Mouse (Mus musculus) forebrain, embryonic 12.5 days (tissue): Measurements from ENCODE around the gene Myo1e. TPM values are rescaled to one million over a fixed set of nuclear protein-coding genes. Genes with fewer than 3 reads are reported as not detected.

Experiments used
- ATAC-seq: fragments of 200-750 bp; cut with Nextera tagmentation; 2 replicates; pipeline ENCODE4 v1.8.0; 2017; ENCODE audit warnings: moderate TSS enrichment; ENCODE audit not compliant: low FRiP score
- H3K27ac ChIP-seq: fragments of 300-500 bp; sonication (generic); 2 replicates; pipeline ENCODE4 v1.5.1; 2016; ENCODE audit warnings: mild to moderate bottlenecking
- H3K27me3 ChIP-seq: fragments of 300-500 bp; sonication (generic); 2 replicates; pipeline ENCODE4 v1.6.1; 2016; ENCODE audit warnings: mild to moderate bottlenecking
- H3K36me3 ChIP-seq: fragments of 300-500 bp; sonication (generic); replicated peaks from 2 replicates; pipeline ENCODE4 v1.6.1; 2016; ENCODE audit warnings: mild to moderate bottlenecking
- H3K4me1 ChIP-seq: fragments of 300-500 bp; sonication (generic); 2 replicates; pipeline ENCODE4 v1.6.1; 2016
- H3K4me2 ChIP-seq: fragments of 300-500 bp; sonication (generic); 2 replicates; pipeline ENCODE4 v1.6.1; 2016; ENCODE audit warnings: mild to moderate bottlenecking, moderate library complexity
- H3K4me3 ChIP-seq: fragments of 300-500 bp; sonication (generic); replicated peaks from 2 replicates; pipeline ENCODE4 v1.5.1; 2016; ENCODE audit warnings: mild to moderate bottlenecking
- H3K9ac ChIP-seq: fragments of 300-500 bp; sonication (generic); 2 replicates; pipeline ENCODE4 v1.6.1; 2016; ENCODE audit warnings: mild to moderate bottlenecking
- H3K9me3 ChIP-seq: fragments of 300-500 bp; sonication (generic); 2 replicates; pipeline ENCODE4 v1.6.1; 2016
- WGBS: fragments of 180-500 bp; shearing (Covaris S2); methylation state at CpG from one replicate; pipeline ENCODE4 v1.1.7; 2016; 5-methylcytosine and 5-hydroxymethylcytosine counted together
- polyA plus RNA-seq: library from polyadenylated mRNA; unstranded; fragments of >200 nt; fragmentation: Nextera tagmentation; extraction: Ambion mirVana; gene quantifications from 2 replicates; pipeline ENCODE4 v1.2.1, GENCODE M21; 2016

The Myo1e gene
- polyA plus RNA-seq, 1 experiment from 2014 or later: 10.3 TPM

- H3K27ac ChIP-seq: no peak overlapping the region
- H3K4me2 ChIP-seq: no peak overlapping the region
- H3K36me3 ChIP-seq: no peaks in the 10 kb centered on the region
- H3K4me1 ChIP-seq: no peaks in the 10 kb centered on the region
- ATAC-seq: no peak
- no peaks in the 10 kb centered on the region for H3K9me3 ChIP-seq
- H3K27me3 ChIP-seq: no peaks in the 10 kb centered on the region
- H3K9ac ChIP-seq: no peak overlapping the region
- 94% methylated on average over 3 of the region's 3 CpGs for WGBS
- no peak overlapping the region for H3K4me3 ChIP-seq
Observed at GRCm38 (mm10) chr9:70277076-70277475, 69.9 kb downstream of the Myo1e start.

- H3K27ac ChIP-seq: no peak overlapping the region
- no peak overlapping the region for H3K4me2 ChIP-seq
- H3K27me3 ChIP-seq: no peaks in the 10 kb centered on the region
- no peak overlapping the region for H3K9ac ChIP-seq
- ATAC-seq: no peak
- 86% methylated on average over 11 of the region's 11 CpGs for whole genome bisulfite sequencing
- H3K4me1 ChIP-seq: no peaks in the 10 kb centered on the region
- H3K9me3 ChIP-seq: no peaks in the 10 kb centered on the region
- H3K4me3 ChIP-seq: no peak overlapping the region
- H3K36me3 ChIP-seq: no peaks in the 10 kb centered on the region
Observed at GRCm38 (mm10) chr9:70277529-70277982, 70.4 kb downstream of the Myo1e start.

DNA sequence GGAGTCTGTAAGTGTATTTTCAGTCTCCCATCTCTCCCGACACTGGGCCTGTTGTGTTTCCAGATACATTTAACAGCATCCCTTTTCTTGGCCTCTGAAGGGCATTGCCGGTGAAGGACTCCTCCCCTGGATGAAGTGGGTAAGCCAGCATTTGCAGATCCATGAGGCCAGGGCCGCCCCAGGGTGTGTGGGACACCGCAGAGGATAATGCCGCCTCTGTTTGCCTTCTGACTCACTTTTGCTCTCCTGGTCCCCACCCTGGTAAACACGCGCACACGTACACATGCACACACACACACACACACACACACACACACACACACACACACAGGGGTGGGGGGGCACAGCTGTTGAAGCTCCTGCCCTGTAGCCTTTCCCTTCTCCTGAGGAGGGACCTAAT lies 74.3 kb downstream of the Myo1e start:
- WGBS: 92% methylated on average over 8 of the region's 8 CpGs
- H3K4me3 ChIP-seq: no peak overlapping the region
- ATAC-seq: no peak

GRCm38 (mm10) chr9:70282107-70282506 lies 75.0 kb downstream of the Myo1e start:
- Histone ChIP-seq H3K27me3 (no peaks in the 10 kb centered on the region), H3K36me3 (no peaks in the 10 kb centered on the region), H3K4me3 (no peak overlapping the region), H3K27ac (no peak overlapping the region), H3K4me1 (no peaks in the 10 kb centered on the region), H3K9ac (no peak overlapping the region), H3K9me3 (no peaks in the 10 kb centered on the region), H3K4me2 (no peak overlapping the region)
- WGBS: 84% methylated on average over 5 of the region's 8 CpGs
- ATAC-seq: no peak

More for the DNA sequence above, 74.3 kb downstream of the Myo1e start:
- no peak overlapping the region for H3K4me2 ChIP-seq
- H3K9me3 ChIP-seq: no peaks in the 10 kb centered on the region
- no peaks in the 10 kb centered on the region for H3K36me3 ChIP-seq
- H3K27ac ChIP-seq: no peak overlapping the region
- no peaks in the 10 kb centered on the region for H3K27me3 ChIP-seq
- H3K9ac ChIP-seq: no peak overlapping the region
- H3K4me1 ChIP-seq: no peaks in the 10 kb centered on the region

GRCm38 (mm10) chr9:70283151-70283550 lies 76.0 kb downstream of the Myo1e start:
- H3K27ac ChIP-seq: no peak overlapping the region
- no peaks in the 10 kb centered on the region for H3K36me3 ChIP-seq
- H3K4me3 ChIP-seq: no peak overlapping the region
- no peak overlapping the region for H3K4me2 ChIP-seq
- ATAC-seq: no peak
- no peaks in the 10 kb centered on the region for H3K4me1 ChIP-seq
- no peak overlapping the region for H3K9ac ChIP-seq
- WGBS: 84% methylated on average over 4 of the region's 4 CpGs
- H3K27me3 ChIP-seq: no peaks in the 10 kb centered on the region
- no peaks in the 10 kb centered on the region for H3K9me3 ChIP-seq

DNA sequence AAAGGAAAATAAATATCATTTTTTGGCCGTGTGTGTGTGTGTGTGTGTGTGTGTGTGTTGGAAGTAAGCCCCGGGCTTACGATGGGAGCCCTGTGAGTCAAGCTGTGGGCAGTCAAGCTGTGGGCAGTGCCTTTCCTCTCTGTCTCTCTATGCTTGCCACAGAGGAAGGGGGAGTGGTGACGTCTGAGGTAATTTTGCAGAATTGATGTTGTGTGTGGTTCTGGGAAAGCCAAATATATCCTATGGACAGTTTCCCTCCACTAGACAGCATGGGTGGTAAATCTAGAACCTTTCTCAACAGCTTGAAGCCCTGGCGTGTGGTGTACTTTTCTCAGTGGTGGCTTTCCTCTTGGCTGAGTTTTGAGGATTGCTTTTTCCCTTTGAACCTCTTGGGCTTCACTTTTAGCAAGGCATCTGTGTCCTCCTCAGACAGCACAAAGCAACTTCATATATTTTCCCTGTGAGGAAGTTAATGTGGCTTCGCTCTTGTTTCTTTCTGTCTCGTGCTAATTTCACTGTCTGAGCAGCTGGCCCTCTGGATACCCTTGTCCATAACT lies 77.5 kb downstream of the Myo1e start:
- no peak for ATAC-seq
- WGBS: 80% methylated on average over 7 of the region's 7 CpGs
- no peaks in the 10 kb centered on the region for H3K4me1 ChIP-seq
- H3K36me3 ChIP-seq: no peaks in the 10 kb centered on the region
- H3K27ac ChIP-seq: no peak overlapping the region
- H3K9ac ChIP-seq: no peak overlapping the region
- H3K9me3 ChIP-seq: no peaks in the 10 kb centered on the region
- no peaks in the 10 kb centered on the region for H3K27me3 ChIP-seq
- H3K4me2 ChIP-seq: no peak overlapping the region
- no peak overlapping the region for H3K4me3 ChIP-seq

GRCm38 (mm10) chr9:70290785-70291184 lies 83.6 kb downstream of the Myo1e start:
- Histone ChIP-seq H3K4me1 (peaks cover 16% of the 10 kb centered on the region; the same call in 1 of the 2 replicates), H3K4me3 (no peak overlapping the region), H3K27ac (no peak overlapping the region), H3K27me3 (no peaks in the 10 kb centered on the region), H3K9me3 (no peaks in the 10 kb centered on the region), H3K36me3 (no peaks in the 10 kb centered on the region), H3K9ac (no peak overlapping the region), H3K4me2 (no peak overlapping the region)
- no peak for ATAC-seq
- whole genome bisulfite sequencing: 63% methylated on average over 10 of the region's 10 CpGs

- 4% methylated on average over 2 of the region's 2 CpGs for WGBS
- Histone ChIP-seq H3K4me1 (peaks cover 25% of the 10 kb centered on the region), H3K27ac (peak overlapping the region; percentile 59), H3K9me3 (no peaks in the 10 kb centered on the region), H3K4me3 (no peak overlapping the region), H3K4me2 (no peak overlapping the region), H3K27me3 (no peaks in the 10 kb centered on the region), H3K9ac (no peak overlapping the region), H3K36me3 (no peaks in the 10 kb centered on the region)
- 0 out of 2 replicates have a peak, but pooled peaks have one; percentile 20 for ATAC-seq
Observed at GRCm38 (mm10) chr9:70296916-70297315, 89.8 kb downstream of the Myo1e start.

GRCm38 (mm10) chr9:70298221-70298620 lies 91.1 kb downstream of the Myo1e start:
- peak; percentile 55 for ATAC-seq

GRCm38 (mm10) chr9:70300705-70301104 lies 93.6 kb downstream of the Myo1e start:
- 97% methylated on average over 5 of the region's 5 CpGs for WGBS
- H3K27me3 ChIP-seq: no peaks in the 10 kb centered on the region
- no peak overlapping the region for H3K27ac ChIP-seq
- ATAC-seq: no peak
- H3K9me3 ChIP-seq: no peaks in the 10 kb centered on the region
- H3K36me3 ChIP-seq: no peaks in the 10 kb centered on the region
- no peak overlapping the region for H3K9ac ChIP-seq
- no peak overlapping the region for H3K4me2 ChIP-seq
- no peak overlapping the region for H3K4me3 ChIP-seq
- peaks cover 21% of the 10 kb centered on the region for H3K4me1 ChIP-seq

More at GRCm38 (mm10) chr9:70298221-70298620, 91.1 kb downstream of the Myo1e start:
- Histone ChIP-seq H3K27me3 (no peaks in the 10 kb centered on the region), H3K4me1 (peaks cover 21% of the 10 kb centered on the region), H3K36me3 (no peaks in the 10 kb centered on the region), H3K4me3 (no peak overlapping the region), H3K4me2 (no peak overlapping the region), H3K27ac (peak overlapping the region; percentile 66), H3K9me3 (no peaks in the 10 kb centered on the region), H3K9ac (no peak overlapping the region)
- WGBS: 7% methylated on average over 7 of the region's 7 CpGs

DNA sequence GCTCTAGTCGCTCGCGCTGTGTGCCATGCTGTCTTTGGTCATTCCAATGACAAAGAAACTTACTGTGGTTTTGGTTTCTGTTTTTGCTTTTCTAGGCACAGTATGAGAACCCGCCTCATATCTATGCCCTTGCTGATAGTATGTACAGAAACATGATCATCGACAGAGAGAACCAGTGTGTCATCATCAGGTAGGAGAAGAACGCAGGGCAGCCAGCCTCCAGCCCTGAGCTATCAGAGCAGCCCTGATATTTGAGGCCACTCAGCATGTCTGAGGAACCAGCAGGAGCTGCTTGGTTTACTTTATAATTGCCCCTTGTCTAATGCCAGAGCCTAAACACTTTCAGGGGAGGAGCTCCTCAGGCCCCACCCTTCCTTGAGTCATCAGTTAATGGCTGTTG lies 94.4 kb downstream of the Myo1e start:
- peaks cover 18% of the 10 kb centered on the region for H3K4me1 ChIP-seq
- no peak overlapping the region for H3K27ac ChIP-seq
- 95% methylated on average over 6 of the region's 6 CpGs for WGBS
- no peaks in the 10 kb centered on the region for H3K36me3 ChIP-seq
- H3K4me3 ChIP-seq: no peak overlapping the region
- H3K27me3 ChIP-seq: no peaks in the 10 kb centered on the region
- no peak overlapping the region for H3K9ac ChIP-seq
- no peaks in the 10 kb centered on the region for H3K9me3 ChIP-seq
- no peak overlapping the region for H3K4me2 ChIP-seq
- no peak for ATAC-seq

- ATAC-seq: no peak
- 92% methylated on average over 8 of the region's 8 CpGs for WGBS
Observed at GRCm38 (mm10) chr9:70304901-70305300, 97.8 kb downstream of the Myo1e start.

GRCm38 (mm10) chr9:70310046-70310445 lies 102.9 kb downstream of the Myo1e start:
- H3K9me3 ChIP-seq: no peaks in the 10 kb centered on the region
- no peak overlapping the region for H3K4me2 ChIP-seq
- 93% methylated on average over 1 of the region's 1 CpGs for WGBS
- no peak overlapping the region for H3K9ac ChIP-seq
- ATAC-seq: no peak
- no peak overlapping the region for H3K4me3 ChIP-seq
- H3K4me1 ChIP-seq: peaks cover 2% of the 10 kb centered on the region
- no peaks in the 10 kb centered on the region; the same call in 1 of the 2 replicates for H3K36me3 ChIP-seq
- H3K27ac ChIP-seq: no peak overlapping the region
- no peaks in the 10 kb centered on the region for H3K27me3 ChIP-seq

More at GRCm38 (mm10) chr9:70304901-70305300, 97.8 kb downstream of the Myo1e start:
- Histone ChIP-seq H3K9me3 (no peaks in the 10 kb centered on the region), H3K4me1 (peaks cover 2% of the 10 kb centered on the region; the same call in 1 of the 2 replicates), H3K27me3 (no peaks in the 10 kb centered on the region), H3K4me3 (no peak overlapping the region), H3K4me2 (no peak overlapping the region), H3K9ac (no peak overlapping the region), H3K27ac (no peak overlapping the region), H3K36me3 (no peaks in the 10 kb centered on the region)
